Mouse (Mus musculus) erythroid progenitor cell, adult 5-6 weeks (primary cell): Measurements from ENCODE around the gene Frs2. TPM values are rescaled to one million over a fixed set of nuclear protein-coding genes. Genes with fewer than 3 reads are reported as not detected.
A peak's percentile ranks its signal among the peaks of the same experiment; 100 is the strongest.
"Not testable (repeated sequence)": the region's sequence is repeated elsewhere in the genome, so short reads cannot be mapped to it uniquely, and the experiment has no call there.

ENCODE experiments used
- ATAC-seq: replicated peaks from 2 replicates; pipeline ENCODE4 v1.8.0; 2016; ENCODE audit warnings: moderate number of reproducible peaks, mild to moderate bottlenecking, moderate TSS enrichment, inconsistent platforms; ENCODE audit not compliant: poor library complexity, low FRiP score, severe bottlenecking
- total RNA-seq, 2 experiments: library from RNA; stranded (forward) in 1 of 2; stranded (reverse) in 1 of 2; fragments of 150-400 nt in 1 of 2; fragments of 186-747, 209-891 nt in 1 of 2; gene quantifications; 2 replicates each; pipeline versions ENCODE4 v1.2.3 to v1.2.4; 2015 to 2017; ENCODE audit warnings: low replicate concordance in 2 of 2

Gene Frs2
- total RNA-seq, 2 experiments from 2014 or later: 15.1 to 44.4 TPM

GRCm38 (mm10) chr10:117055668-117056067 lies 92.7 kb downstream of the Frs2 start:
- no peak for ATAC-seq

- no peak for ATAC-seq
Observed at GRCm38 (mm10) chr10:117049961-117050597, 98.3 kb downstream of the Frs2 start.

GRCm38 (mm10) chr10:117049253-117049652 lies 99.1 kb downstream of the Frs2 start:
- ATAC-seq: no peak

- no peak for ATAC-seq
Observed at GRCm38 (mm10) chr10:117045175-117046056, 102.9 kb downstream of the Frs2 start, which contains the start of gene Lrrc10. Gene Lrrc10, plus strand, starts transcription at chr10:117045341.

GRCm38 (mm10) chr10:117043497-117044166 lies 104.7 kb downstream of the Frs2 start:
- ATAC-seq: not testable (repeated sequence)

- no peak for ATAC-seq
Observed at GRCm38 (mm10) chr10:117042295-117042694, 106.0 kb downstream of the Frs2 start.

- ATAC-seq: no peak
Observed at GRCm38 (mm10) chr10:117040355-117040754, 108.0 kb downstream of the Frs2 start.

- peak; percentile 76 for ATAC-seq
Observed at GRCm38 (mm10) chr10:117033785-117034184, 114.5 kb downstream of the Frs2 start.

- ATAC-seq: no peak
Observed at GRCm38 (mm10) chr10:117031160-117031559, 117.2 kb downstream of the Frs2 start.

- ATAC-seq: no peak
Observed at GRCm38 (mm10) chr10:117026176-117026575, 122.2 kb downstream of the Frs2 start.

- not testable (repeated sequence) for ATAC-seq
Observed at GRCm38 (mm10) chr10:117025776-117026175, 122.6 kb downstream of the Frs2 start.

GRCm38 (mm10) chr10:117023693-117024092 lies 124.6 kb downstream of the Frs2 start:
- no peak for ATAC-seq

GRCm38 (mm10) chr10:117021020-117021754 lies 127.1 kb downstream of the Frs2 start:
- ATAC-seq: no peak

Other genes with a start within 250 kb of the Frs2 start
- 4.6 and 13.7 TPM in 2 replicates for gene Rab3ip, start 197.8 kb downstream of the Frs2 start, total RNA-seq (2015; ENCODE audit: low replicate concordance)
- gene Rab3ip, start 197.8 kb downstream of the Frs2 start, total RNA-seq (2017; ENCODE audit: low replicate concordance): 12.6 and 14.8 TPM in 2 replicates
- not detected in 2 replicates for gene Gm10271, start 175.9 kb downstream of the Frs2 start, total RNA-seq (2015; ENCODE audit: low replicate concordance)
- gene Gm10271, start 175.9 kb downstream of the Frs2 start, total RNA-seq (2017; ENCODE audit: low replicate concordance): not detected in 2 replicates
- gene Best3, start 162.2 kb downstream of the Frs2 start, total RNA-seq (2015; ENCODE audit: low replicate concordance): not detected in 2 replicates
- gene Best3, start 162.2 kb downstream of the Frs2 start, total RNA-seq (2017; ENCODE audit: low replicate concordance): not detected in 2 replicates
- gene Lrrc10, start 103.2 kb downstream of the Frs2 start, total RNA-seq (2015; ENCODE audit: low replicate concordance): not detected in 2 replicates
- gene Lrrc10, start 103.2 kb downstream of the Frs2 start, total RNA-seq (2017; ENCODE audit: low replicate concordance): not detected in 2 replicates
- 135 and 172 TPM in 2 replicates for gene Cct2, start 84.7 kb downstream of the Frs2 start, total RNA-seq (2015; ENCODE audit: low replicate concordance)
- 87.1 and 93.3 TPM in 2 replicates for gene Cct2, start 84.7 kb downstream of the Frs2 start, total RNA-seq (2017; ENCODE audit: low replicate concordance)
- gene Yeats4, start 76.0 kb upstream of the Frs2 start, total RNA-seq (2015; ENCODE audit: low replicate concordance): 36.4 and 65.8 TPM in 2 replicates
- gene Yeats4, start 76.0 kb upstream of the Frs2 start, total RNA-seq (2017; ENCODE audit: low replicate concordance): 57.3 and 94.7 TPM in 2 replicates
- gene 9530003J23Rik, start 90.2 kb upstream of the Frs2 start, total RNA-seq (2015; ENCODE audit: low replicate concordance): not detected in 2 replicates
- gene 9530003J23Rik, start 90.2 kb upstream of the Frs2 start, total RNA-seq (2017; ENCODE audit: low replicate concordance): not detected in 2 replicates
- 1,587 and 1,837 TPM in 2 replicates for gene Lyz2, start 133.8 kb upstream of the Frs2 start, total RNA-seq (2015; ENCODE audit: low replicate concordance)
- 739 and 760 TPM in 2 replicates for gene Lyz2, start 133.8 kb upstream of the Frs2 start, total RNA-seq (2017; ENCODE audit: low replicate concordance)
- not detected in 2 replicates for gene Lyz1, start 144.3 kb upstream of the Frs2 start, total RNA-seq (2015; ENCODE audit: low replicate concordance)
- gene Lyz1, start 144.3 kb upstream of the Frs2 start, total RNA-seq (2017; ENCODE audit: low replicate concordance): not detected in 2 replicates
- 60.5 and 79.2 TPM in 2 replicates for gene Cpsf6, start 231.5 kb upstream of the Frs2 start, total RNA-seq (2015; ENCODE audit: low replicate concordance)
- 83.6 and 119 TPM in 2 replicates for gene Cpsf6, start 231.5 kb upstream of the Frs2 start, total RNA-seq (2017; ENCODE audit: low replicate concordance)